Mouse (Mus musculus) intestine, embryonic 16.5 days (tissue): ENCODE results near the gene Tacstd2. TPM values are rescaled to one million over a fixed set of nuclear protein-coding genes. Genes with fewer than 3 reads are reported as not detected.
"Not testable (repeated sequence)": the region's sequence is repeated elsewhere in the genome, so short reads cannot be mapped to it uniquely, and the experiment has no call there.

Source experiments
- ATAC-seq: fragments of 200-750 bp; cut with Nextera tagmentation; 2 replicates; pipeline ENCODE4 v1.8.0; 2017; ENCODE audit warnings: moderate TSS enrichment, moderate library complexity
- H3K27ac ChIP-seq: fragments of 300-500 bp; sonication (generic); 2 replicates; pipeline ENCODE4 v1.5.1; 2014; ENCODE audit warnings: mild to moderate bottlenecking, low read length
- H3K27me3 ChIP-seq: fragments of 300-500 bp; sonication (generic); replicated peaks from 2 replicates; pipeline ENCODE4 v1.6.1; 2014; ENCODE audit warnings: low read length, control low read depth, mixed read lengths; ENCODE audit not compliant: control insufficient read depth, insufficient read depth
- H3K36me3 ChIP-seq: fragments of 300-500 bp; sonication (generic); 2 replicates; pipeline ENCODE4 v1.6.1; 2014; ENCODE audit warnings: low read length, control low read depth; ENCODE audit not compliant: control insufficient read depth, insufficient read depth
- H3K4me1 ChIP-seq: fragments of 300-500 bp; sonication (generic); 2 replicates; pipeline ENCODE4 v1.6.1; 2014; ENCODE audit warnings: low read length, control low read depth, mixed read lengths; ENCODE audit not compliant: control insufficient read depth, insufficient read depth
- H3K4me2 ChIP-seq: fragments of 300-500 bp; sonication (generic); 2 replicates; pipeline ENCODE4 v1.6.1; 2014; ENCODE audit warnings: low read depth, low read length, control low read depth
- H3K4me3 ChIP-seq: fragments of 300-500 bp; sonication (generic); 2 replicates; pipeline ENCODE4 v1.5.1; 2014; ENCODE audit warnings: mild to moderate bottlenecking, low read length
- H3K9ac ChIP-seq: fragments of 300-500 bp; sonication (generic); 2 replicates; pipeline ENCODE4 v1.6.1; 2014; ENCODE audit warnings: low read depth, low read length
- H3K9me3 ChIP-seq: fragments of 300-500 bp; sonication (generic); 2 replicates; pipeline ENCODE4 v1.6.1; 2016; ENCODE audit warnings: low read length, control low read depth; ENCODE audit not compliant: control insufficient read depth
- WGBS: fragments of 180-500 bp; shearing (Covaris S2); extraction: QIAGEN DNeasy Blood & Tissue Kit; methylation state at CpG from one replicate; pipeline ENCODE4 v1.1.7; 2014; 5-methylcytosine and 5-hydroxymethylcytosine counted together
- polyA plus RNA-seq: library from polyadenylated mRNA; unstranded; fragments of >200 nt; fragmentation: Nextera tagmentation; extraction: Ambion mirVana; gene quantifications from 2 replicates; pipeline ENCODE4 v1.2.1, GENCODE M21; 2015

The Tacstd2 gene
- polyA plus RNA-seq, 1 experiment from 2014 or later, result 6.3 TPM

DNA sequence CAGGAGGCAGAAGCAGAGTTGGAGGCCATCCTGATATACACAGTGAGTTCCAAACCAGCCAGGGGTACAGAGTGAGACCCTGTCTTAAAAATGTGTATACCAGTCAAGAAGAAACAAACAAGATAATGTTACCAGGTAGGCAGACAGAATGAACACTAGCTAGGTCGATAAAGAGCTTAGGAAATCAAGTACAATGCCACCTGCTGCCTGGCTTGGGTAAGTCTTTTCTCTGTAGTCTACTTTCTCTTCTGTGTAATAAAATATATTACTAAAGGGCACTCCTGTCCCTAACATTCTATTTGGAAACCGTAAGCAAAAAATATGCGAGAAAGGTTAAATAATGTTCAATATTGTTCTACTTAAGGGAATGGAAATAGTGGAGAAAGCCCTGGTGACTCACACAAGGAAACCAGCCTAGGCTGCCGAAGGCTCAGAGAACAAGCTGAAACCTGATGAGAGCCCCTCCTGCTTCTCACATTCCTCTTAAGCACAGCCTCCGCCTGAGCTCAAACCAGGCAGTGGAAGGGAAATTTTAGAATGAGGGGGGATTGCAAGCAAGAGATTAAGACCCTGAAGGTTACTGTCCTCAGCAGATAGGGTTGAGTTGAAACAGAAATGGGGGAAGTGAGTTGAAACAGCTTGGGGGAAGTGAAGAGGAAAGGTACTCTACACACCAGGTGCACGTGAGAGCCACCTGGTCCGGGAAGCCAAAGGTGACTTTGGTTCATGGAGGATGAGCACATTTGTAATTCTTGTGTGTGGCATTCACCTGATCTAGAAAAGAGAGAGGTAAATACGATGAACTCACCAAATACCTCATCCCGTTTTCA, 4.4 kb downstream of the Tacstd2 start:
- Histone ChIP-seq H3K9me3 (no peaks in the 10 kb centered on the region), H3K27me3 (peaks cover 35% of the 10 kb centered on the region)
- no peak for ATAC-seq

DNA sequence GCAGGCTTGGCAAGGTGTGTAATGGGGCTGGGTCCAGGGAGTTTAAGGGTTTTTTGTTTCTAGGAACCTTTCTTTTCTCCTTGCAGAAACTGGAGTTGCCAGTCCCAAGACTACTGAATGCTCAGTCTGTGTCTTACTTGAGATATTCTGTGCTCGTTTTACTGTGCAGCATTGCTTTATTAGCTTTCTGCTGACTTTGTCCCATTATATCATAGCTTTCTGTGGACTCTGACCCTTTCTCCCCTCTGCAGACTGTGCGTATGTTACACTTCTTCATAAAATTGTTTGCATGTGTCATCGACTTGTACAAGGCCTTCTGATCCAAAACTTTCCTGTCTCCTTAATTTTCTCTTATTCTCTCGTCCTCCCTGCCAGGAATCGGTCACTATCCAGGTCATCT, 9.2 kb downstream of the Tacstd2 start:
- WGBS, result 66% methylated on average over 5 of the region's 5 CpGs

More for the DNA sequence above, 4.4 kb downstream of the Tacstd2 start:
- Histone ChIP-seq H3K36me3 (no peaks in the 10 kb centered on the region), H3K9ac (no peak overlapping the region), H3K27ac (no peak overlapping the region), H3K4me3 (no peak overlapping the region), H3K4me1 (peaks cover 12% of the 10 kb centered on the region), H3K4me2 (no peak overlapping the region)
- WGBS, result 56% methylated on average over 9 of the region's 9 CpGs

DNA sequence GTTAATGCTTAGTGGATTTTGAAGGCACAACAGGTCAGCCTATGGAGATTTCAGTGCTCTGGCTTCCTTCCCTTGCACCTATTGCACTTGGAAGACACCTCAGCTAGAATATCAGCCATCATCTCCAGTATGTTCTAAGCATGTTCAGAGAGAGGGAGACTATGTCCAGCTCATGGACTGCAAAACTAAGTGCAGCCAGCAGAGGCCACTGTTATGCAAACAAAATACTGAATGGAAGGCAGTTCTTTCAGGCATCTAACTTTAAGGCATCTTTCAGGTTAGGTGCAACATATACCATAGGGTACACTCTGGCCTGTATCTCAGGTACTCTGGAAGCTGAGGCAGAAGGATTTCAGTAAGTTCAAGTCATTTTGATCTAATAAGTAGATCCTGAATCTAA, 24.8 kb downstream of the Tacstd2 start:
- Histone ChIP-seq H3K9ac (no peak overlapping the region), H3K36me3 (no peaks in the 10 kb centered on the region), H3K27me3 (no peaks in the 10 kb centered on the region), H3K27ac (no peak overlapping the region), H3K4me1 (no peaks in the 10 kb centered on the region), H3K4me3 (no peak overlapping the region), H3K4me2 (no peak overlapping the region), H3K9me3 (no peaks in the 10 kb centered on the region)
- ATAC-seq, result no peak

More for the DNA sequence above, 9.2 kb downstream of the Tacstd2 start:
- H3K4me1 ChIP-seq, result no peaks in the 10 kb centered on the region
- 0 out of 2 replicates have a peak overlapping the region, but pooled peaks have one; percentile 41 for H3K27ac ChIP-seq
- no peaks in the 10 kb centered on the region for H3K9me3 ChIP-seq
- H3K4me3 ChIP-seq, result no peak overlapping the region
- no peaks in the 10 kb centered on the region for H3K36me3 ChIP-seq
- peak; percentile 97 for ATAC-seq
- no peak overlapping the region for H3K9ac ChIP-seq
- no peak overlapping the region for H3K4me2 ChIP-seq
- no peaks in the 10 kb centered on the region for H3K27me3 ChIP-seq

DNA sequence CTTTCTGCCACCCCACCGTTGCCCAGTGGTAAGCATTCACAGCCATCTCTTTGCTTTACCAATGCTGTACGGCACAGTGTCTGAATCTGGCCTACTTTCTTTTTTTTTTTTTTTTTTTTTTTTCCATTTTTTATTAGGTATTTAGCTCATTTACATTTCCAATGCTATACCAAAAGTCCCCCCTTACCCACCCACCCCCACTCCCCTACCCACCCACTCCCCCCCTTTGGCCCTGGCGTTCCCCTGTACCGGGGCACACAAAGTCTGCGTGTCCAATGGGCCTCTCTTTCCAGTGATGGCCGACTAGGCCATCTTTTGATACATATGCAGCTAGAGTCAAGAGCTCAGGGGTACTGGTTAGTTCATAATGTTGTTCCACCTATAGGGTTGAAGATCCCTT, 33.7 kb downstream of the Tacstd2 start:
- H3K9me3 ChIP-seq, H3K4me2 ChIP-seq, H3K36me3 ChIP-seq, H3K27me3 ChIP-seq, H3K4me1 ChIP-seq, H3K4me3 ChIP-seq, H3K9ac ChIP-seq, ATAC-seq, H3K27ac ChIP-seq: not testable (repeated sequence)
- WGBS, result 94% methylated on average over 2 of the region's 6 CpGs

DNA sequence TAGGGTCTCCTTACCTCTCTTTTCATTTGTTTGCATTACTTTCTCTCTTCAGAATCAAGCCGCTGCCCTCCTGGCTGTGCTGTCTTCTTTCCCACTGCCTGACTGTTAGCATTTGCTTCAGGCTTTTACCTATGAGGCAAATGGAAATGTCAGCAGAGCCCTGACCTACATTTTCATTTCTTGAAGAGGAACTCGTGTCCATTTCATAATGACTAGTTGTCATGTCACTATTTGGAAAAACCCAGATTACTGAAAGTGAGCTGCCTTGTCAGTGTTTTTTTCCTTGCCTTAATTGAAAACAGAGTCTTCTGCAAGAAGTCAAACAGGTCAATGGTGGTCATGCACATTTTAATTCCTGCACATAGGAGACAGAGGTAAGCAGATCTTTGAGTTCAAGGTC, 43.8 kb downstream of the Tacstd2 start, which contains the start of gene Il23r:
TSS of gene Il23r (minus strand) at position 101 of the 400 bp plus-strand sequence.
- H3K4me1 ChIP-seq, result no peaks in the 10 kb centered on the region
- H3K9ac ChIP-seq, result no peak within 1 kb of the TSS
- no peak within 1 kb of the TSS for H3K4me2 ChIP-seq
- 76% methylated on average over 2 of the region's 2 CpGs for WGBS
- H3K9me3 ChIP-seq, result no peaks in the 10 kb centered on the region
- H3K27ac ChIP-seq, result no peak within 1 kb of the TSS
- H3K36me3 ChIP-seq, result no peaks in the 10 kb centered on the region
- no peak within 1 kb of the TSS for H3K4me3 ChIP-seq
- no peak for ATAC-seq
- H3K27me3 ChIP-seq, result no peaks in the 10 kb centered on the region

Other genes starting within 250 kb of the Tacstd2 start
- 0.06 and 0.09 TPM in 2 replicates for gene Il12rb2, start 159.6 kb downstream of the Tacstd2 start, polyA plus RNA-seq
- 0.10 and 0.37 TPM in 2 replicates for gene Il23r, start 43.9 kb downstream of the Tacstd2 start, polyA plus RNA-seq